Mouse (Mus musculus) midbrain, postnatal 0 days (tissue): ENCODE measurements around the gene Rab7. TPM values are rescaled to one million over a fixed set of nuclear protein-coding genes. Genes with fewer than 3 reads are reported as not detected.

Source experiments
- ATAC-seq: fragments of 200-750 bp; cut with Nextera tagmentation; 2 replicates; pipeline ENCODE4 v1.8.0; 2017; ENCODE audit warnings: moderate number of reproducible peaks, mild to moderate bottlenecking, moderate TSS enrichment, moderate library complexity; ENCODE audit not compliant: low FRiP score
- DNase-seq: peaks from one replicate; pipeline ENCODE4 v3.0.0-alpha.2; 2015; ENCODE audit warnings: low spot score
- H3K27ac ChIP-seq: fragments of 300-500 bp; sonication (generic); 2 replicates; pipeline ENCODE4 v1.5.1; 2014; ENCODE audit warnings: low read depth, mild to moderate bottlenecking, low read length, mixed read lengths
- H3K27me3 ChIP-seq: fragments of 300-500 bp; sonication (generic); 2 replicates; pipeline ENCODE4 v1.6.1; 2014; ENCODE audit warnings: low read length, control low read depth, mixed read lengths; ENCODE audit not compliant: insufficient read depth
- H3K36me3 ChIP-seq: fragments of 300-500 bp; sonication (generic); 2 replicates; pipeline ENCODE4 v1.6.1; 2014; ENCODE audit warnings: low read length, control low read depth, mixed read lengths; ENCODE audit not compliant: insufficient read depth
- H3K4me1 ChIP-seq: fragments of 300-500 bp; sonication (generic); 2 replicates; pipeline ENCODE4 v1.6.1; 2014; ENCODE audit warnings: mild to moderate bottlenecking, control low read depth, antibody characterized with exemption, low read length, mixed read lengths; ENCODE audit not compliant: insufficient read depth
- H3K4me2 ChIP-seq: fragments of 300-500 bp; sonication (generic); 2 replicates; pipeline ENCODE4 v1.6.1; 2014; ENCODE audit warnings: low read depth, mild to moderate bottlenecking, low read length, mixed read lengths; ENCODE audit not compliant: poor library complexity, severe bottlenecking
- H3K4me3 ChIP-seq: fragments of 300-500 bp; sonication (generic); 2 replicates; pipeline ENCODE4 v1.5.1; 2014; ENCODE audit warnings: low read depth, mild to moderate bottlenecking, low read length, moderate library complexity
- H3K9ac ChIP-seq: fragments of 300-500 bp; sonication (generic); replicated peaks from 2 replicates; pipeline ENCODE4 v1.6.1; 2014; ENCODE audit warnings: mild to moderate bottlenecking, low read length, moderate library complexity, mixed read lengths; ENCODE audit not compliant: poor library complexity, severe bottlenecking
- H3K9me3 ChIP-seq: fragments of 300-500 bp; sonication (generic); 2 replicates; pipeline ENCODE4 v1.6.1; 2016; ENCODE audit warnings: low read length, control low read depth
- CTCF ChIP-seq: IDR thresholded peaks from 2 replicates; pipeline ENCODE4 v1.5.1; 2016; ENCODE audit warnings: antibody characterized with exemption, mild to moderate bottlenecking
- WGBS: fragments of 180-500 bp; shearing (Covaris S2); extraction: QIAGEN DNeasy Blood & Tissue Kit; methylation state at CpG from one replicate; pipeline ENCODE4 v1.1.7; 2014; 5-methylcytosine and 5-hydroxymethylcytosine counted together
- polyA plus RNA-seq: library from polyadenylated mRNA; unstranded; fragments of >200 nt; fragmentation: Nextera tagmentation; extraction: Ambion mirVana; gene quantifications from 2 replicates; pipeline ENCODE4 v1.2.1, GENCODE M21; 2015
- total RNA-seq: library from RNA; depleted of rRNA; stranded (reverse); fragments of >200 nt; gene quantifications from 2 replicates; pipeline ENCODE4 v1.2.3, GENCODE M21; 2014

Rab7 gene
- total and polyA plus RNA-seq, 2 experiments from 2014 or later, result 87.5 to 356 TPM

DNA sequence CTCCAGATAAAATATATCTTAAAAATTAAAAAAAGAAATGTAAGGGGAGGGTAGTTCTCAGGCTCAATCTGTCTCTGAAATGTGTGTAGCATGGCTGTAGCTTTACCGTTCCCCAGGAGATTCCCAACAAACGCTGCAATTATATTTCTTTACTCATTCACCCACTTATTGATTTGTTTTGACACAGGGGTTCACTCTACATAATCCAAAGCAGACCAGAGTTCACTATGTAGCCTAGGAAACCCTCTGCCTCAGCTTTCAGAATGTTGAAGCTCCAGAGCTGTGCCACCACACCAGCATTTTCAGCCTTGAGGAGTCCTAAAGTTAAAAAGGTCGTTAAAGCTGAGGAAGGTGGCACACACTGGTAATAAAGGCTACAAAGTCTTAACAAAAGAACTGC, 20.9 kb upstream of the Rab7 start:
- DNase-seq, result no peak
- H3K4me2 ChIP-seq, result no peak overlapping the region
- no peaks in the 10 kb centered on the region for H3K9me3 ChIP-seq
- no peak overlapping the region for H3K9ac ChIP-seq
- TF ChIP-seq CTCF, result no peak
- H3K4me1 ChIP-seq, result no peaks in the 10 kb centered on the region
- H3K36me3 ChIP-seq, result no peaks in the 10 kb centered on the region
- H3K27me3 ChIP-seq, result no peaks in the 10 kb centered on the region
- H3K27ac ChIP-seq, result no peak overlapping the region
- no peak for ATAC-seq
- WGBS, result 73% methylated on average over 3 of the region's 3 CpGs
- no peak overlapping the region for H3K4me3 ChIP-seq

DNA sequence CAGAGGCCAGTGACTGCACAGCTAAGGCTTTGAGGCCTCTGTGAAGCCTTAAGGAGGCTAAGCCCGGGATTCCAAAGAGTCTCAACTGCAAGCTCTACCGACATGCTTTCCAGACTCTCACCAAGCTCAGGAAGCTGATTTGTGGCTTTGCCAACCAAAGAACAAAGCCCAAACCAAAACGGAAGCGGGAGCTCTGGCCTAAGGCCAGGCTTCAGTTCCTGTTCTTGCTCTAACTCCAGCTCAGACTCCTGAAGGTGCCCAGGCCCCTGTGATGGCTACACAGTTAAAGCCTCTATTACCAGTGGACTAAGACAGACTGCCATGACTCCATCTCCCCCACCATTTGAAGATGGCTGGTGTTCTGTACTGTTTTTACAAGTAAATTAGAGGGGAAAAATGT, 20.0 kb upstream of the Rab7 start:
- WGBS, result 55% methylated on average over 4 of the region's 4 CpGs
- DNase-seq (peak; percentile 9), ATAC-seq (no peak)

GRCm38 (mm10) chr6:88064072-88064642, 19.1 kb upstream of the Rab7 start:
- H3K27ac ChIP-seq, result no peak overlapping the region
- ATAC-seq, result no peak
- no peak overlapping the region for H3K4me2 ChIP-seq
- H3K4me1 ChIP-seq, result no peaks in the 10 kb centered on the region
- no peak overlapping the region for H3K9ac ChIP-seq
- no peaks in the 10 kb centered on the region for H3K27me3 ChIP-seq
- H3K4me3 ChIP-seq, result no peak overlapping the region
- no peaks in the 10 kb centered on the region for H3K36me3 ChIP-seq
- no peak for DNase-seq
- WGBS, result 93% methylated on average over 3 of the region's 3 CpGs
- TF ChIP-seq CTCF, result no peak
- no peaks in the 10 kb centered on the region for H3K9me3 ChIP-seq

More for the DNA sequence above, 20.0 kb upstream of the Rab7 start:
- Histone ChIP-seq H3K27ac (no peak overlapping the region), H3K9ac (no peak overlapping the region), H3K4me3 (no peak overlapping the region), H3K4me1 (no peaks in the 10 kb centered on the region), H3K27me3 (no peaks in the 10 kb centered on the region), H3K9me3 (no peaks in the 10 kb centered on the region), H3K36me3 (no peaks in the 10 kb centered on the region), H3K4me2 (no peak overlapping the region)
- no peak for TF ChIP-seq CTCF

GRCm38 (mm10) chr6:88062398-88062797, 17.3 kb upstream of the Rab7 start:
- WGBS, result 78% methylated on average over 4 of the region's 4 CpGs
- no peak overlapping the region for H3K4me2 ChIP-seq

DNA sequence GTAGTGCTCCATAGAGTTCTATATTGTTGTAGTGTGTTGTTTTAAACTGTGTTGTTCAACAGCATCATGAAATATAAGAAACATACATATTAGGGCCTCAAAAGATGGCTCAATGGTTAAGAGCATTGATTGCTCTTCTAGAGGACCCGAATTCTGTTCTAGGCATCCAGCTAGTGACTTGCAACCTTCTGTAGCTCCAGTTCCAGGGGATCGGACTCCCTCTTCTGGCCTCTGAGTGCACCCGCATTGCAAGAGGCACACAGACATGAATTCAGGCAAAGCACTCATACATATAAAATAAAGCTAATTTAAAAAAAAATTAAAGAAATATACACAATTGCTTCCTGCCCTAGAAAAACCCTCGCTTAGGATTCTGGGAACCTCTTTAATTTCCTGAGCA, 16.3 kb upstream of the Rab7 start:
- DNase-seq (no peak), ATAC-seq (no peak)
- 86% methylated on average over 4 of the region's 4 CpGs for WGBS
- no peak overlapping the region for H3K9ac ChIP-seq
- H3K4me2 ChIP-seq, result no peak overlapping the region
- H3K4me3 ChIP-seq, result no peak overlapping the region
- H3K4me1 ChIP-seq, result no peaks in the 10 kb centered on the region
- TF ChIP-seq CTCF, result no peak
- no peaks in the 10 kb centered on the region for H3K9me3 ChIP-seq
- no peaks in the 10 kb centered on the region; the same call in 1 of the 2 replicates for H3K27me3 ChIP-seq
- H3K27ac ChIP-seq, result no peak overlapping the region
- no peaks in the 10 kb centered on the region for H3K36me3 ChIP-seq

More at GRCm38 (mm10) chr6:88062398-88062797, 17.3 kb upstream of the Rab7 start:
- no peak overlapping the region for H3K4me3 ChIP-seq
- no peaks in the 10 kb centered on the region for H3K27me3 ChIP-seq
- H3K9ac ChIP-seq, result no peak overlapping the region
- no peaks in the 10 kb centered on the region for H3K36me3 ChIP-seq
- H3K27ac ChIP-seq, result no peak overlapping the region
- ATAC-seq (no peak), DNase-seq (no peak)
- no peak for TF ChIP-seq CTCF
- H3K4me1 ChIP-seq, result no peaks in the 10 kb centered on the region
- H3K9me3 ChIP-seq, result no peaks in the 10 kb centered on the region

- H3K9me3 ChIP-seq, result no peaks in the 10 kb centered on the region
- WGBS, result 85% methylated on average over 4 of the region's 4 CpGs
- TF ChIP-seq CTCF, result no peak
These were observed 15.5 kb upstream of the Rab7 start for GRCm38 (mm10) chr6:88060602-88061001.

More at GRCm38 (mm10) chr6:88060602-88061001, 15.5 kb upstream of the Rab7 start:
- no peak overlapping the region for H3K9ac ChIP-seq
- DNase-seq (no peak), ATAC-seq (no peak)
- H3K4me1 ChIP-seq, result no peaks in the 10 kb centered on the region
- no peak overlapping the region for H3K27ac ChIP-seq
- H3K4me2 ChIP-seq, result no peak overlapping the region
- no peaks in the 10 kb centered on the region; the same call in 1 of the 2 replicates for H3K27me3 ChIP-seq
- H3K4me3 ChIP-seq, result no peak overlapping the region
- no peaks in the 10 kb centered on the region for H3K36me3 ChIP-seq
